Mouse (Mus musculus) lung, embryonic 14.5 days (tissue): ENCODE results near the gene Nphs1. TPM values are rescaled to one million over a fixed set of nuclear protein-coding genes. Genes with fewer than 3 reads are reported as not detected.
"Not testable (repeated sequence)": the region's sequence is repeated elsewhere in the genome, so short reads cannot be mapped to it uniquely, and the experiment has no call there.

Source experiments
- ATAC-seq: fragments of 200-750 bp; cut with Nextera tagmentation; 2 replicates; pipeline ENCODE4 v1.8.0; 2017; ENCODE audit warnings: mild to moderate bottlenecking, moderate TSS enrichment, moderate library complexity; ENCODE audit not compliant: insufficient read depth
- DNase-seq: peaks from one replicate; pipeline ENCODE4 v3.0.0-alpha.2; 2015
- H3K27ac ChIP-seq: fragments of 300-500 bp; sonication (generic); 2 replicates; pipeline ENCODE4 v1.5.1; 2014; ENCODE audit warnings: low read depth, mild to moderate bottlenecking, moderate library complexity
- H3K27me3 ChIP-seq: fragments of 300-500 bp; sonication (generic); 2 replicates; pipeline ENCODE4 v1.6.1; 2014; ENCODE audit warnings: low read length, control low read depth; ENCODE audit not compliant: insufficient read depth
- H3K36me3 ChIP-seq: fragments of 300-500 bp; sonication (generic); 2 replicates; pipeline ENCODE4 v1.6.1; 2014; ENCODE audit warnings: control low read depth; ENCODE audit not compliant: insufficient read depth
- H3K4me1 ChIP-seq: fragments of 300-500 bp; sonication (generic); 2 replicates; pipeline ENCODE4 v1.6.1; 2014; ENCODE audit warnings: antibody characterized with exemption, control low read depth; ENCODE audit not compliant: insufficient read depth
- H3K4me2 ChIP-seq: fragments of 300-500 bp; sonication (generic); 2 replicates; pipeline ENCODE4 v1.6.1; 2014; ENCODE audit warnings: mild to moderate bottlenecking
- H3K4me3 ChIP-seq: fragments of 300-500 bp; sonication (generic); 2 replicates; pipeline ENCODE4 v1.5.1; 2014; ENCODE audit warnings: low read depth, low read length
- H3K9ac ChIP-seq: fragments of 300-500 bp; sonication (generic); 2 replicates; pipeline ENCODE4 v1.6.1; 2014
- H3K9me3 ChIP-seq: fragments of 300-500 bp; sonication (generic); 2 replicates; pipeline ENCODE4 v1.6.1; 2016; ENCODE audit warnings: low read depth, low read length, control low read depth
- CTCF ChIP-seq: IDR thresholded peaks from 2 replicates; pipeline ENCODE4 v1.5.1; 2016; ENCODE audit warnings: antibody characterized with exemption, low read depth
- WGBS: fragments of 180-500 bp; shearing (Covaris S2); extraction: QIAGEN DNeasy Blood & Tissue Kit; methylation state at CpG from one replicate; pipeline ENCODE4 v1.1.7; 2014; 5-methylcytosine and 5-hydroxymethylcytosine counted together
- polyA plus RNA-seq: library from polyadenylated mRNA; unstranded; fragments of >200 nt; fragmentation: Nextera tagmentation; extraction: Ambion mirVana; gene quantifications from 2 replicates; pipeline ENCODE4 v1.2.1, GENCODE M21; 2014

The Nphs1 gene
- polyA plus RNA-seq, 1 experiment from 2014 or later = not detected

- no peaks in the 10 kb centered on the region for H3K36me3 ChIP-seq
- H3K4me2 ChIP-seq = no peak overlapping the region
- H3K27ac ChIP-seq = no peak overlapping the region
- TF ChIP-seq CTCF = peak; percentile 75
- H3K9ac ChIP-seq = no peak overlapping the region
- DNase-seq (peak; percentile 67), ATAC-seq (no peak)
- peaks cover 7% of the 10 kb centered on the region for H3K27me3 ChIP-seq
- WGBS = 46% methylated on average over 5 of the region's 5 CpGs
- no peak overlapping the region for H3K4me3 ChIP-seq
- no peaks in the 10 kb centered on the region for H3K4me1 ChIP-seq
- no peaks in the 10 kb centered on the region for H3K9me3 ChIP-seq
Measured at GRCm38 (mm10) chr7:30472411-30472810, 14.3 kb downstream of the Nphs1 start.

DNA sequence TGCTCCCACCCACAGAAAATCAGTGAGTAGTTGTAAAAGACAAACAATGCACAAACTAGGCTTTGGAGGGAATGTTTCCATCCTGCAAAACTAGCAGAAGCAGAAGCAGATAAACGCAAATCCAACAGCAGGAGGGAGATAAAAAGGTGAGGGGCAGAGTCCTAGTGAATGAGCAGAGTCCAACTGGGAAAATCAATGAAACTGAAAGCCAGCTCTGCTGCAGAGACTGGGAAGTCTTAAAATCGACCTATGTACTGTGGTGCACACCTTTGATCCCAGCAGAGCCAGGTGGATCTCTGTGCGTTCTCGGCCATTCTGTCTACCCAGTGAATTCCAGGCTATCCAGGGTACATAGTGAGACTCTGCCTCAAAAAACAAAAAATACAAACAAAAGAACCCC lies 16.9 kb downstream of the Nphs1 start:
- no peak for DNase-seq
- WGBS = 58% methylated on average over 4 of the region's 4 CpGs

GRCm38 (mm10) chr7:30476136-30476535 lies 18.0 kb downstream of the Nphs1 start:
- DNase-seq, H3K27me3 ChIP-seq, H3K36me3 ChIP-seq, H3K4me2 ChIP-seq, ATAC-seq, H3K9me3 ChIP-seq, H3K27ac ChIP-seq, H3K4me3 ChIP-seq, H3K4me1 ChIP-seq, H3K9ac ChIP-seq: not testable (repeated sequence)
- 81% methylated on average over 7 of the region's 7 CpGs for WGBS

More for the DNA sequence above, 16.9 kb downstream of the Nphs1 start:
- Histone ChIP-seq H3K27ac (no peak overlapping the region), H3K4me2 (no peak overlapping the region), H3K27me3 (no peaks in the 10 kb centered on the region), H3K36me3 (no peaks in the 10 kb centered on the region), H3K9me3 (no peaks in the 10 kb centered on the region), H3K9ac (no peak overlapping the region), H3K4me1 (no peaks in the 10 kb centered on the region), H3K4me3 (no peak overlapping the region)
- TF ChIP-seq CTCF = no peak
- ATAC-seq = no peak

- peak; percentile 40 for DNase-seq
- ATAC-seq = no peak
- H3K9ac ChIP-seq = no peak overlapping the region
- TF ChIP-seq CTCF = no peak
- H3K4me2 ChIP-seq = peak overlapping the region; percentile 48
- H3K4me3 ChIP-seq = peak overlapping the region; percentile 24
- no peaks in the 10 kb centered on the region for H3K9me3 ChIP-seq
- no peak overlapping the region for H3K27ac ChIP-seq
- H3K27me3 ChIP-seq = no peaks in the 10 kb centered on the region
- no peaks in the 10 kb centered on the region for H3K4me1 ChIP-seq
- 6% methylated on average over 32 of the region's 32 CpGs for WGBS
- H3K36me3 ChIP-seq = no peaks in the 10 kb centered on the region
Measured at GRCm38 (mm10) chr7:30477415-30478381, 19.6 kb downstream of the Nphs1 start.

GRCm38 (mm10) chr7:30484250-30484649 lies 26.1 kb downstream of the Nphs1 start:
- WGBS = 14% methylated on average over 8 of the region's 8 CpGs
- ATAC-seq = no peak

GRCm38 (mm10) chr7:30490251-30490956 lies 32.3 kb downstream of the Nphs1 start:
- Histone ChIP-seq H3K27me3 (no peaks in the 10 kb centered on the region), H3K4me1 (no peaks in the 10 kb centered on the region), H3K9me3 (no peaks in the 10 kb centered on the region), H3K4me3 (no peak overlapping the region), H3K36me3 (no peaks in the 10 kb centered on the region), H3K9ac (no peak overlapping the region), H3K4me2 (no peak overlapping the region), H3K27ac (no peak overlapping the region)
- DNase-seq (peak; percentile 74), ATAC-seq (no peak)
- WGBS = 30% methylated on average over 16 of the region's 16 CpGs
- peak; percentile 74 for TF ChIP-seq CTCF

More at GRCm38 (mm10) chr7:30484250-30484649, 26.1 kb downstream of the Nphs1 start:
- Histone ChIP-seq H3K4me1 (no peaks in the 10 kb centered on the region), H3K9me3 (no peaks in the 10 kb centered on the region), H3K9ac (no peak overlapping the region), H3K27ac (no peak overlapping the region), H3K4me3 (no peak overlapping the region), H3K27me3 (no peaks in the 10 kb centered on the region), H3K4me2 (no peak overlapping the region), H3K36me3 (no peaks in the 10 kb centered on the region)
- no peak for TF ChIP-seq CTCF
- DNase-seq = peak; percentile 88

DNA sequence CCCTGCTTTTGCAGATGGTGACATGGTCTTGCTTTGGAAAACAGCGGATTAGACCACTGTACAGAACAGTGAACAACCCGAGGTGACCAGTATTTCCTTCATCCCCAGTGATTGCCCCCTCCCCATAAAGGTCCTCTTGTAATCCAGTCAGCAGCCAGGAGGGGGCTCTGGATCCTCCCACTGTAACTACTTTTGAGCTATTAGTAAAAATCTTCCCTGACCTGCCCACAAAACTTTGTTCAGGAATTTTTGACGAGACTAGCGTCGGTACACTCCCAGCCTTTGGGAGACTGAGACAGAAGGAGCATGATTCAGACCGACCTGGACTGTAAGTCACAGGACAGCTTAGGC lies 32.8 kb downstream of the Nphs1 start:
- 0 out of 2 replicates have a peak, but pooled peaks have one; percentile 15 for TF ChIP-seq CTCF
- no peak overlapping the region for H3K4me3 ChIP-seq
- no peaks in the 10 kb centered on the region for H3K27me3 ChIP-seq
- WGBS = 19% methylated on average over 6 of the region's 6 CpGs
- no peak overlapping the region for H3K27ac ChIP-seq
- no peak overlapping the region for H3K4me2 ChIP-seq
- H3K9ac ChIP-seq = no peak overlapping the region
- ATAC-seq = no peak
- H3K9me3 ChIP-seq = no peaks in the 10 kb centered on the region
- no peaks in the 10 kb centered on the region for H3K4me1 ChIP-seq
- peak; percentile 5 for DNase-seq
- no peaks in the 10 kb centered on the region for H3K36me3 ChIP-seq
